ENCODE assay signal across 8 mouse cellular contexts in the genomic region with DNA sequence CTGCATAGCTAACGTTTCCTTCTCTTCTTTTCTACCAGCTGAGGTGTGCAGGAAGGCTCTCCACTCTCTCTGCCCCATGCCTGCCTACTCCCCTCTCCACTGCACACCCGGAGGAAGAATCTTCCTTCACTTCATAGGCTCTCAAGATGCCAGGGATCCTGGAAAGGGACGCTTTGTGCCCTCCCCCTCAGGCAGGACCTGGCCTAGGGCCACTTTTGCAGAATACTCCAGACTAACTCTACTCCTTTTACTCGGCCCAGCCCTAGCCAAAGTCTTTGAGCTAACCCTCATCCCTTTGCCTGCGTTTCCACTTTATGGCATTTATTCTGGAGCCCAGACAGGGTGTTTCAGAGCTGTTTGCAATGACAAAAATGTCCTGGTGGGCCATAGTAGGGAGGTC. TPM values are rescaled to one million over a fixed set of nuclear protein-coding genes. Genes with fewer than 3 reads are reported as not detected.
DNase-seq lines count a peak whose midpoint lies in the region; ATAC-seq and TF ChIP-seq lines count a peak whose summit lies in the region.

No protein-coding gene starts in this region.

- TF ChIP-seq POLR2A in cortical plate, adult 2 months (IDR thresholded peaks at IDR 0.05; ENCODE audit: extremely low read depth, insufficient read depth, low read length): no peak

- H3K4me3 ChIP-seq in layer of hippocampus, adult 2 months: peak overlapping the region; percentile 94
- H3K4me3 ChIP-seq in cortical plate, adult 2 months (ENCODE audit: insufficient read depth, low read length): peak overlapping the region; percentile 71
- H3K4me3 ChIP-seq in hindbrain, embryonic 14.5 days (replicated peaks; ENCODE audit: low read length): peak overlapping the region; percentile 87
- H3K4me3 ChIP-seq in liver, embryonic 16.5 days (ENCODE audit: low read depth, low read length): peak overlapping the region; percentile 87

- H3K27ac ChIP-seq in layer of hippocampus, adult 2 months: peak overlapping the region; percentile 100
- H3K27ac ChIP-seq in cortical plate, adult 2 months (ENCODE audit: insufficient read depth, low read length): peak overlapping the region; percentile 98
- peak overlapping the region; percentile 96 for H3K27ac ChIP-seq in hindbrain, embryonic 14.5 days
- peak overlapping the region; percentile 88 for H3K27ac ChIP-seq in liver, embryonic 16.5 days (ENCODE audit: low read length)

- no peak for DNase-seq in layer of hippocampus, adult 2 months (ENCODE audit: low spot score in 2 of 2)
- DNase-seq in layer of hippocampus, adult 18-20 months (ENCODE audit: low spot score in 2 of 2): no peak
- DNase-seq in hindbrain, embryonic 14.5 days (ENCODE audit: low spot score): peak; percentile 40
- no peak for DNase-seq in adipocyte (ENCODE audit: low spot score)
- DNase-seq in yolk sac, embryonic 10.5 days (ENCODE audit: low spot score): no peak
- no peak for DNase-seq in T-cell, adult 2 months (ENCODE audit: low spot score)

- 8% methylated on average over 5 of the region's 5 CpGs for WGBS in hindbrain, embryonic 14.5 days
- WGBS in liver, embryonic 16.5 days (ENCODE audit: insufficient replicate concordance): 21% methylated on average over 5 of the region's 5 CpGs

- H3K36me3 ChIP-seq in hindbrain, embryonic 14.5 days (replicated peaks; ENCODE audit: control insufficient read depth, insufficient read depth): 0 out of 2 replicates have a peak, but pooled peaks cover 14% of the 10 kb centered on the region
- no peaks in the 10 kb centered on the region for H3K36me3 ChIP-seq in liver, embryonic 16.5 days (ENCODE audit: control insufficient read depth, insufficient read depth)

- no peak for TF ChIP-seq CTCF in layer of hippocampus, adult 2 months (conservative IDR thresholded peaks at IDR 0.05)
- TF ChIP-seq CTCF in cortical plate, adult 2 months (IDR thresholded peaks at IDR 0.05; ENCODE audit: extremely low read depth, insufficient read depth, low read length): no peak

- H3K9me3 ChIP-seq in hindbrain, embryonic 14.5 days (ENCODE audit: control insufficient read depth, low read length): no peaks in the 10 kb centered on the region
- H3K9me3 ChIP-seq in liver, embryonic 16.5 days (replicated peaks; ENCODE audit: control insufficient read depth, low read length): no peaks in the 10 kb centered on the region

- peak overlapping the region; percentile 79 for H3K4me2 ChIP-seq in hindbrain, embryonic 14.5 days (replicated peaks)
- H3K4me2 ChIP-seq in liver, embryonic 16.5 days (ENCODE audit: low read depth, low read length): peak overlapping the region; percentile 86

- H3K9ac ChIP-seq in hindbrain, embryonic 14.5 days: peak overlapping the region; percentile 70
- peak overlapping the region; percentile 81 for H3K9ac ChIP-seq in liver, embryonic 16.5 days (ENCODE audit: low read depth, low read length)

- peak; percentile 41 for ATAC-seq in hindbrain, embryonic 14.5 days (ENCODE audit: low FRiP score)
- peak; percentile 9 for ATAC-seq in liver, embryonic 16.5 days (ENCODE audit: low read depth)

- no peaks in the 10 kb centered on the region for H3K27me3 ChIP-seq in hindbrain, embryonic 14.5 days (ENCODE audit: control insufficient read depth, insufficient read depth, low read length)
- H3K27me3 ChIP-seq in liver, embryonic 16.5 days (ENCODE audit: control insufficient read depth, insufficient read depth, low read depth, low read length): peaks cover 18% of the 10 kb centered on the region

- peaks cover 10% of the 10 kb centered on the region for H3K4me1 ChIP-seq in cortical plate, adult 2 months (ENCODE audit: control insufficient read depth, insufficient read depth, low read length)
- H3K4me1 ChIP-seq in hindbrain, embryonic 14.5 days (replicated peaks; ENCODE audit: control insufficient read depth, insufficient read depth, low read length): peaks cover 23% of the 10 kb centered on the region
- H3K4me1 ChIP-seq in liver, embryonic 16.5 days (ENCODE audit: control insufficient read depth, low read depth, low read length): peaks cover 19% of the 10 kb centered on the region

RNA-seq across cellular contexts. Expression of gene Trmt61a, which starts 0.5 kb away (rescaled TPM):
- 10 to 100 TPM; 16.7 to 18.0 TPM for total RNA-seq in layer of hippocampus, adult 2 months (2021)
- total RNA-seq in layer of hippocampus, adult 18-20 months (2021): 10 to 100 TPM; 18.5 to 18.8 TPM
- polyA plus RNA-seq in cortical plate, adult 2 months (2012; rRNA removed): 20.0 and 20.8 TPM in 2 replicates
- 6.1 and 7.2 TPM in 2 replicates for polyA plus RNA-seq in hindbrain, embryonic 14.5 days (2014; fragmentation: Nextera tagmentation; extraction: Ambion mirVana)
- 3.7 and 4.6 TPM in 2 replicates for polyA plus RNA-seq in liver, embryonic 16.5 days (2015; fragmentation: Nextera tagmentation; extraction: Ambion mirVana)

RNA-seq across cellular contexts. Expression of gene Ckb, which starts 5.3 kb away (rescaled TPM):
- 1,000 to 10,000 TPM; 1,228 to 1,237 TPM for total RNA-seq in layer of hippocampus, adult 2 months (2021)
- total RNA-seq in layer of hippocampus, adult 18-20 months (2021): 1,000 to 10,000 TPM; 1,388 to 1,396 TPM
- 3,152 and 3,325 TPM in 2 replicates for polyA plus RNA-seq in cortical plate, adult 2 months (2012; rRNA removed)
- 1,434 and 1,576 TPM in 2 replicates for polyA plus RNA-seq in hindbrain, embryonic 14.5 days (2014; fragmentation: Nextera tagmentation; extraction: Ambion mirVana)
- 39.2 and 44.8 TPM in 2 replicates for polyA plus RNA-seq in liver, embryonic 16.5 days (2015; fragmentation: Nextera tagmentation; extraction: Ambion mirVana)

RNA-seq across cellular contexts. Expression of gene Bag5, which starts 35.6 kb away (rescaled TPM):
- 10 to 100 TPM; 50.6 to 50.9 TPM for total RNA-seq in layer of hippocampus, adult 2 months (2021)
- 10 to 100 TPM; 54.9 to 58.5 TPM for total RNA-seq in layer of hippocampus, adult 18-20 months (2021)
- polyA plus RNA-seq in cortical plate, adult 2 months (2012; rRNA removed): 49.6 and 51.0 TPM in 2 replicates
- polyA plus RNA-seq in hindbrain, embryonic 14.5 days (2014; fragmentation: Nextera tagmentation; extraction: Ambion mirVana): 65.5 and 71.6 TPM in 2 replicates
- polyA plus RNA-seq in liver, embryonic 16.5 days (2015; fragmentation: Nextera tagmentation; extraction: Ambion mirVana): 14.1 and 14.4 TPM in 2 replicates

RNA-seq across cellular contexts. Expression of gene Apopt1, which starts 35.6 kb away (rescaled TPM):
- 10 to 100 TPM; 35.7 to 36.8 TPM for total RNA-seq in layer of hippocampus, adult 2 months (2021)
- 10 to 100 TPM; 32.9 to 37.4 TPM for total RNA-seq in layer of hippocampus, adult 18-20 months (2021)
- 48.4 and 52.6 TPM in 2 replicates for polyA plus RNA-seq in cortical plate, adult 2 months (2012; rRNA removed)
- polyA plus RNA-seq in hindbrain, embryonic 14.5 days (2014; fragmentation: Nextera tagmentation; extraction: Ambion mirVana): 48.2 and 61.4 TPM in 2 replicates
- polyA plus RNA-seq in liver, embryonic 16.5 days (2015; fragmentation: Nextera tagmentation; extraction: Ambion mirVana): 17.5 TPM in 2 replicates

Comparison
In these comparisons a context has a peak if more than half of its experiments do, and no peak if none do; other contexts are left out.
1. RNA of gene Ckb, which starts 5.3 kb away (polyA plus RNA-seq): 3,152 to 3,325 TPM in cortical plate, adult 2 months and 1,434 to 1,576 TPM in hindbrain, embryonic 14.5 days; 39.2 to 44.8 TPM in liver, embryonic 16.5 days; every median in the first group is over 10 times any median in the second.
2. Peak in every context shown above with its lines, with median percentiles within 50 percentile points of each other: H3K27ac ChIP-seq and H3K4me3 ChIP-seq.